Mouse (Mus musculus): ENCODE measurements around the gene Tfrc.

Gene Tfrc

GRCm38 (mm10) chr16:32645361-32645914 is 36.7 kb downstream of the Tfrc start:
- DNase-seq (ENCODE audit: low read depth in 2 of 2, low spot score in 2 of 2): peak; percentile 10 to 39

- no peak for DNase-seq (ENCODE audit: low read depth in 2 of 2, low spot score in 2 of 2)
Measured at GRCm38 (mm10) chr16:32646014-32646413, 37.3 kb downstream of the Tfrc start.

GRCm38 (mm10) chr16:32647712-32648111 is 39.0 kb downstream of the Tfrc start:
- DNase-seq (ENCODE audit: low read depth in 2 of 2, low spot score in 2 of 2): no peak

- no peak for DNase-seq (ENCODE audit: low read depth in 2 of 2, low spot score in 2 of 2)
Measured at GRCm38 (mm10) chr16:32650461-32650860, 41.7 kb downstream of the Tfrc start.

GRCm38 (mm10) chr16:32650974-32651618 is 42.4 kb downstream of the Tfrc start:
- DNase-seq (ENCODE audit: low read depth in 2 of 2, low spot score in 2 of 2): peak; percentile 56 to 67

GRCm38 (mm10) chr16:32654071-32654733 is 45.5 kb downstream of the Tfrc start:
- DNase-seq (ENCODE audit: low read depth in 2 of 2, low spot score in 2 of 2): no peak

GRCm38 (mm10) chr16:32655534-32655933 is 46.8 kb downstream of the Tfrc start:
- DNase-seq (ENCODE audit: low read depth in 2 of 2, low spot score in 2 of 2): no peak

- no peak for DNase-seq (ENCODE audit: low read depth in 2 of 2, low spot score in 2 of 2)
Measured at GRCm38 (mm10) chr16:32656321-32656720, 47.6 kb downstream of the Tfrc start.

GRCm38 (mm10) chr16:32656794-32657193 is 48.1 kb downstream of the Tfrc start:
- DNase-seq (ENCODE audit: low read depth in 2 of 2, low spot score in 2 of 2): no peak

- DNase-seq (ENCODE audit: low read depth in 2 of 2, low spot score in 2 of 2): no peak
Measured at GRCm38 (mm10) chr16:32657498-32658250, 49.0 kb downstream of the Tfrc start.

GRCm38 (mm10) chr16:32658743-32659171 is 50.0 kb downstream of the Tfrc start:
- DNase-seq (ENCODE audit: low read depth in 2 of 2, low spot score in 2 of 2): peak; percentile 21 to 33

GRCm38 (mm10) chr16:32659385-32659784 is 50.7 kb downstream of the Tfrc start:
- no peak for DNase-seq (ENCODE audit: low read depth in 2 of 2, low spot score in 2 of 2)

- DNase-seq (ENCODE audit: low read depth in 2 of 2, low spot score in 2 of 2): no peak
Measured at GRCm38 (mm10) chr16:32660095-32660494, 51.4 kb downstream of the Tfrc start.

- no peak for DNase-seq (ENCODE audit: low read depth in 2 of 2, low spot score in 2 of 2)
Measured at GRCm38 (mm10) chr16:32660557-32661321, 52.0 kb downstream of the Tfrc start.

GRCm38 (mm10) chr16:32661493-32661921 is 52.8 kb downstream of the Tfrc start:
- no peak for DNase-seq (ENCODE audit: low read depth in 2 of 2, low spot score in 2 of 2)

- no peak for DNase-seq (ENCODE audit: low read depth in 2 of 2, low spot score in 2 of 2)
Measured at GRCm38 (mm10) chr16:32662372-32662771, 53.7 kb downstream of the Tfrc start.

- DNase-seq (ENCODE audit: low read depth in 2 of 2, low spot score in 2 of 2): no peak
Measured at GRCm38 (mm10) chr16:32663231-32663858, 54.6 kb downstream of the Tfrc start.

GRCm38 (mm10) chr16:32664211-32664610 is 55.5 kb downstream of the Tfrc start:
- DNase-seq (ENCODE audit: low read depth in 2 of 2, low spot score in 2 of 2): no peak

GRCm38 (mm10) chr16:32665851-32666665 is 57.3 kb downstream of the Tfrc start:
- DNase-seq (ENCODE audit: low read depth in 2 of 2, low spot score in 2 of 2): no peak
